Comparison of ENCODE assay signal across 8 mouse cellular contexts in the genomic region with DNA sequence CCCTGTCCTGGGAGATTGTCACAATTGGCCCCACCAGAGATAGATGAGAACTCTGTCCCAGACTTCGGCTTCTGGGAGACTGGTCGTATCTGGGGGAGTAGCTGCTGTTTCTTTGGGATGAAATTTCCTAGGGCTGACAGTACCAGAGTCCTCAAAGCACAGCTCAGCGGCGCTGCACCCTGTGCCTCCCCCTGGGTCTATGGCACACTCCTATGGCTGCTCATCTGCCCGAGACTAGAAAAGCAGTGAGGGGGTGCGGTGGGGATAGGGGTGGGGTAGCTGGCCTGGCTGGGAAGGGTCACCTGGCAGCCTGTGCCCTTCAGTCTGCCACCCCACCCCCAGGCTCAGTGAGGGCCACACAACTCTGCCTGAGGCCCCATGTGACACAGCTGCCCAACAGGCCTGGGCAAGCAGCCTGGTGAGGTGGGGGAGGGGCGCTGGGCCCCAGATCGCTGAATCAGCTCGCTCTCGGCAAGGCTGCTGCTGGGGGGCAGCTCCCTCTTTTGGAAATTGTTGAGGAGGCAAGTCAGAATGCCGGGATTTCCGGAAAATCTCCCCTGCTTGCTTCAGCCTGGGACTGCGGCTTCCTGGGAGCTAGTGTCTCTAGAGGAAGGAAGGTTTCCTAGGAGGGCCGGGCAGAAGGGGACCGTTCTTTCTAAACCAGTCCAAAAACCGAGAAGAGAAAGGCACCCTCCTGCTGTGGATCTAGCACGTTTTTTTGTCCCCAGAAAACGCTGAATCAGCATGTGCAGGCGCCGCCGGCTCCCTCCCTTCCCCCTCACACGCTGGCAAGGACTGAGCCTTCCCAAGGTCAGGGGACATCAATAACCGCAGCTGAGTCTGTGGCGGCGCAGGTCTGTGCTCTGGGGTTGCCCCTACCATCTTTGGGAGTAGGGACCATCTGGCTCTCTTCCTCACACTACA. TPM values are rescaled to one million over a fixed set of nuclear protein-coding genes. Genes with fewer than 3 reads are reported as not detected.
DNase-seq lines count a peak whose midpoint lies in the region; ATAC-seq and TF ChIP-seq lines count a peak whose summit lies in the region.

No protein-coding gene starts in this region.

- peak; percentile 6; the same call in 1 of the 2 replicates for TF ChIP-seq POLR2A in heart, adult 2 months (IDR thresholded peaks at IDR 0.05; ENCODE audit: insufficient read depth, low read depth, low read length)

- no peaks in the 10 kb centered on the region for H3K9me3 ChIP-seq in embryonic facial prominence, embryonic 14.5 days (ENCODE audit: control insufficient read depth, low read length)
- no peaks in the 10 kb centered on the region for H3K9me3 ChIP-seq in limb, embryonic 11.5 days (ENCODE audit: control insufficient read depth, low read length)
- no peaks in the 10 kb centered on the region for H3K9me3 ChIP-seq in midbrain, embryonic 13.5 days
- no peaks in the 10 kb centered on the region for H3K9me3 ChIP-seq in stomach, embryonic 14.5 days (ENCODE audit: control insufficient read depth, low read depth, low read length)

- WGBS in embryonic facial prominence, embryonic 14.5 days, result 6% methylated on average over 23 of the region's 25 CpGs
- 8% methylated on average over 25 of the region's 25 CpGs for WGBS in heart, adult 2 months
- WGBS in limb, embryonic 11.5 days, result 5% methylated on average over 25 of the region's 25 CpGs
- 3% methylated on average over 25 of the region's 25 CpGs for WGBS in midbrain, embryonic 13.5 days
- WGBS in stomach, embryonic 14.5 days, result 1% methylated on average over 25 of the region's 25 CpGs

- no peaks in the 10 kb centered on the region for H3K27me3 ChIP-seq in embryonic facial prominence, embryonic 14.5 days (replicated peaks; ENCODE audit: control insufficient read depth, insufficient read depth, low read length)
- H3K27me3 ChIP-seq in heart, adult 2 months (ENCODE audit: control insufficient read depth, insufficient read depth, low read length), result no peaks in the 10 kb centered on the region
- H3K27me3 ChIP-seq in limb, embryonic 11.5 days (ENCODE audit: control insufficient read depth, insufficient read depth, low read length), result no peaks in the 10 kb centered on the region
- no peaks in the 10 kb centered on the region for H3K27me3 ChIP-seq in midbrain, embryonic 13.5 days
- no peaks in the 10 kb centered on the region for H3K27me3 ChIP-seq in stomach, embryonic 14.5 days (ENCODE audit: control insufficient read depth, insufficient read depth, low read length)

- H3K4me3 ChIP-seq in embryonic facial prominence, embryonic 14.5 days (ENCODE audit: low read depth, low read length), result peak overlapping the region; percentile 38
- peak overlapping the region; percentile 43 for H3K4me3 ChIP-seq in heart, adult 2 months
- H3K4me3 ChIP-seq in limb, embryonic 11.5 days (ENCODE audit: low read depth, low read length), result peak overlapping the region; percentile 22
- H3K4me3 ChIP-seq in midbrain, embryonic 13.5 days (replicated peaks), result peak overlapping the region; percentile 26
- H3K4me3 ChIP-seq in stomach, embryonic 14.5 days (ENCODE audit: low read depth, low read length), result peak overlapping the region; percentile 24

- peak overlapping the region; percentile 79 for H3K27ac ChIP-seq in embryonic facial prominence, embryonic 14.5 days (replicated peaks; ENCODE audit: low read depth, low read length)
- H3K27ac ChIP-seq in heart, adult 2 months, result peak overlapping the region; percentile 94
- peak overlapping the region; percentile 71 for H3K27ac ChIP-seq in limb, embryonic 11.5 days (replicated peaks; ENCODE audit: low read depth, low read length)
- peak overlapping the region; percentile 92 for H3K27ac ChIP-seq in midbrain, embryonic 13.5 days
- H3K27ac ChIP-seq in stomach, embryonic 14.5 days (ENCODE audit: low read length), result peak overlapping the region; percentile 88

- TF ChIP-seq CTCF in heart, adult 2 months (IDR thresholded peaks at IDR 0.05), result peak; percentile 54

- peak overlapping the region; percentile 69 for H3K9ac ChIP-seq in embryonic facial prominence, embryonic 14.5 days (ENCODE audit: low read depth, low read length)
- H3K9ac ChIP-seq in heart, adult 2 months (ENCODE audit: low read depth, low read length), result peak overlapping the region; percentile 55
- H3K9ac ChIP-seq in limb, embryonic 11.5 days (ENCODE audit: low read length), result peak overlapping the region; percentile 60
- H3K9ac ChIP-seq in midbrain, embryonic 13.5 days (replicated peaks), result peak overlapping the region; percentile 62
- peak overlapping the region; percentile 18; the same call in 1 of the 2 replicates for H3K9ac ChIP-seq in stomach, embryonic 14.5 days (replicated peaks; ENCODE audit: low read depth, low read length)

- DNase-seq in 3T3-L1 (ENCODE audit: low read depth, low spot score), result peak; percentile 90
- peak; percentile 59 to 77 for DNase-seq in adrenal gland, postnatal 4 days (ENCODE audit: low spot score in 2 of 2)
- DNase-seq in embryonic facial prominence, embryonic 14.5 days (ENCODE audit: low spot score), result peak; percentile 93
- DNase-seq in heart, adult 2 months, result peak; percentile 86 to 89
- DNase-seq in kidney, adult 8-10 months, result peak; percentile 92 to 94
- DNase-seq in limb, embryonic 11.5 days (ENCODE audit: low spot score), result peak; percentile 84

- intact Hi-C loops in heart, adult 2 months (cut with DNase I), result no loop called here

- no peaks in the 10 kb centered on the region for H3K79me2 ChIP-seq in heart, adult 2 months (replicated peaks; ENCODE audit: control insufficient read depth, insufficient read depth, low read length)

- peak overlapping the region; percentile 70 for H3K4me2 ChIP-seq in embryonic facial prominence, embryonic 14.5 days (ENCODE audit: low read depth, low read length)
- H3K4me2 ChIP-seq in limb, embryonic 11.5 days (ENCODE audit: low read depth, severe bottlenecking), result peak overlapping the region; percentile 63
- peak overlapping the region; percentile 48 for H3K4me2 ChIP-seq in midbrain, embryonic 13.5 days (replicated peaks)
- peak overlapping the region; percentile 53 for H3K4me2 ChIP-seq in stomach, embryonic 14.5 days (replicated peaks; ENCODE audit: low read depth, low read length)

- ATAC-seq in embryonic facial prominence, embryonic 14.5 days (ENCODE audit: low read depth), result peak; percentile 85
- ATAC-seq in limb, embryonic 11.5 days (ENCODE audit: insufficient number of reproducible peaks, low FRiP score, low TSS enrichment, low read depth), result peak; percentile 56; the same call in 1 of the 2 replicates
- ATAC-seq in midbrain, embryonic 13.5 days, result peak; percentile 79
- peak; percentile 81 for ATAC-seq in stomach, embryonic 14.5 days (ENCODE audit: insufficient number of reproducible peaks, insufficient read depth, low FRiP score, low read depth)

- peak; percentile 39; the same call in 1 of the 2 replicates for TF ChIP-seq EP300 in heart, adult 2 months (IDR thresholded peaks at IDR 0.05; ENCODE audit: insufficient read depth, low read depth, low read length)

- H3K36me3 ChIP-seq in embryonic facial prominence, embryonic 14.5 days (ENCODE audit: control insufficient read depth, insufficient read depth, low read length), result peaks cover 13% of the 10 kb centered on the region; the same call in 1 of the 2 replicates
- no peaks in the 10 kb centered on the region for H3K36me3 ChIP-seq in heart, adult 2 months (ENCODE audit: control insufficient read depth, insufficient read depth, low read length)
- H3K36me3 ChIP-seq in limb, embryonic 11.5 days (ENCODE audit: control insufficient read depth, insufficient read depth, low read length), result no peaks in the 10 kb centered on the region
- peaks cover 12% of the 10 kb centered on the region for H3K36me3 ChIP-seq in midbrain, embryonic 13.5 days
- H3K36me3 ChIP-seq in stomach, embryonic 14.5 days (ENCODE audit: control insufficient read depth, insufficient read depth, low read length), result peaks cover 5% of the 10 kb centered on the region; the same call in 1 of the 2 replicates

- peaks cover 16% of the 10 kb centered on the region for H3K4me1 ChIP-seq in embryonic facial prominence, embryonic 14.5 days (ENCODE audit: control insufficient read depth, insufficient read depth, low read length)
- H3K4me1 ChIP-seq in heart, adult 2 months (ENCODE audit: control insufficient read depth, insufficient read depth, low read length), result peaks cover 5% of the 10 kb centered on the region
- H3K4me1 ChIP-seq in limb, embryonic 11.5 days (ENCODE audit: control insufficient read depth, insufficient read depth, low read length), result peaks cover 16% of the 10 kb centered on the region
- H3K4me1 ChIP-seq in midbrain, embryonic 13.5 days (replicated peaks), result peaks cover 26% of the 10 kb centered on the region
- H3K4me1 ChIP-seq in stomach, embryonic 14.5 days (ENCODE audit: control insufficient read depth, insufficient read depth, low read length), result peaks cover 18% of the 10 kb centered on the region

RNA-seq across cellular contexts. Expression of a gene that starts 9.9 kb away (rescaled TPM):
- total RNA-seq in adrenal gland, postnatal 4 days (2021), result 10 to 100 TPM; 24.8 to 27.0 TPM
- 7.0 and 8.9 TPM in 2 replicates for polyA plus RNA-seq in embryonic facial prominence, embryonic 14.5 days (2014; fragmentation: Nextera tagmentation; extraction: Ambion mirVana)
- total RNA-seq in heart, adult 2 months (2021), result 10 to 100 TPM; 31.6 to 31.8 TPM
- 19.0 and 20.5 TPM in 2 replicates for polyA plus RNA-seq in heart, adult 2 months (2012; rRNA removed)
- polyA plus RNA-seq in limb, embryonic 11.5 days (2014; fragmentation: Nextera tagmentation; extraction: Ambion mirVana), result 2.8 and 4.0 TPM in 2 replicates
- polyA plus RNA-seq in midbrain, embryonic 13.5 days (2015; fragmentation: Nextera tagmentation; extraction: Ambion mirVana), result 10.1 and 10.4 TPM in 2 replicates
- polyA plus RNA-seq in stomach, embryonic 14.5 days (2014; fragmentation: Nextera tagmentation; extraction: Ambion mirVana), result 10.4 and 12.0 TPM in 2 replicates

Comparison
In these comparisons a context has a peak if more than half of its experiments do, and no peak if none do; other contexts are left out.
1. Peak in every context shown above with its lines: DNase-seq, ATAC-seq, H3K4me3 ChIP-seq and H3K27ac ChIP-seq.
2. H3K9ac ChIP-seq: peak in every context shown above with its lines; median percentile 69 in embryonic facial prominence, embryonic 14.5 days; 62 in midbrain, embryonic 13.5 days; 60 in limb, embryonic 11.5 days; 55 in heart, adult 2 months; 18 in stomach, embryonic 14.5 days.